Mouse (Mus musculus) heart, postnatal 4 days (tissue): ENCODE measurements at regions not wholly inside any gene's neighbourhood (a gene's known extent, or its start where the extent isn't known, plus 50 kb on each side); places are given as distances from the start of the nearest gene placed in this dataset.
"Not testable (repeated sequence)": the region's sequence is repeated elsewhere in the genome, so short reads cannot be mapped to it uniquely, and the experiment has no call there.

ENCODE experiments used
- DNase-seq: peaks from one replicate; pipeline ENCODE4 v3.0.0; 2021

- DNase-seq: peak; percentile 50
Observed at GRCm38 (mm10) chr17:69563165-69563564, 124.0 kb downstream of the Akain1 start.

GRCm38 (mm10) chr17:69571070-69571669 is 132.0 kb downstream of the Akain1 start:
- DNase-seq: not testable (repeated sequence)

DNA sequence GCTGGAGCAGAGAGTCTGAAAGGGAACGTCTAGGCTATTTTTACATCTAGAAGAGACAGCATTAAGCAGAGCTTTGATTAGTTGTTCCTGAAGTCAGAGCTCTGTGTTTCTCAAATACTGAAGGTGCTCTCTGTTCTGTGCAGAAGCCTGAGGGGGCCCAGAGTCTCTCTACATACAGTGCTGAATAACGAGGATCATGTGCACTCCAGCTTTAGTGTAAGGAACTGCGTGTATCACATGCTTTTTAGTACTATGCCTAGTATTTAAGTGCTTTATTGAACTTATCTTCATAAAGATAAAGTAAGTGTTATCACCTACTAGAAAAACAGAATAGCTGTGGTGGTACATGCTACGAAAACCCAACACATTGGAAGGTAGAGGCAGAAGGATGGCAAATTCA is 151.4 kb downstream of the Akain1 start:
- no peak for DNase-seq

- no peak for DNase-seq
Observed at GRCm38 (mm10) chr17:69597773-69598295, 158.7 kb downstream of the Akain1 start.

- DNase-seq: no peak
Observed at GRCm38 (mm10) chr17:69598461-69598860, 159.3 kb downstream of the Akain1 start.

GRCm38 (mm10) chr17:69603596-69603995 is 164.5 kb downstream of the Akain1 start:
- DNase-seq: no peak

- no peak for DNase-seq
Observed at GRCm38 (mm10) chr17:69604698-69605097, 165.6 kb downstream of the Akain1 start.

DNA sequence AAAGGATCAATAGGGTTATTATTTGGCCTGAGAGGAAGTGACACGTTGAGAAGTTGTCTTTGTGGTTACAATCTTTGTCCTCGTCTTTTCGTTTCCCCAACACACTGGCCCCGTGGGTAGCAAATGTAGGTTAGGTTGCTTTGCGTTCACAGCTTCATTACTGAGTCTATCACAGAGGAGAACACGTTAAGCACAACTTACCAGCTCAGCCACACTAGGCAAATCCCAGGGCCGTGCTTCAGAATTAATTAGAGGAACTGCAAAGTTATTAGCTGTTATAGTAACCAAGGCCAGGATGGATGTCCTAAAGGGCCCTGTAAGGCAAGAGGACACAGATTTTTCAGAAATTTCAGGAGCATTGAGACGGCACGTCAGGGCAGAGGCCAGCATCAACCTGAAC is 166.3 kb downstream of the Akain1 start:
- no peak for DNase-seq

DNA sequence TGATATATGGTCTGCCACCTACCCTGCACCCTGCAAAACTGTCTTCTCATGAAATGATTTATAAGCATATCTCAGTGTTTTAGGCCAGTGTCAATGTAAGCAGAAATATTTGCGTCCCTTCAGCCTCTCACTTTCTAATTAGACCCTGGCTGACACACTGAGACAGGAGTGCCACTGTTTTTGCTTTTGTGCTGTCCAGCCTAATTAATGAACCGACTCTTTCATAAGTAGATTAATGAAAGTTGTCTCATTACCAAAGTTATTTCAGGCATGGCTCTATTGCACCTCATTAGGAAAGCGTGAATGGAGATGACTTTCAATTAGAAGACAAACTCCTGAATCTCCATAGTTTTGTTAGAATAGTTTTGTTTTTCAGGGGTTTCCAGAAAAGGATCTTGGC is 192.3 kb downstream of the Akain1 start:
- DNase-seq: no peak

- not testable (repeated sequence) for DNase-seq
Observed at GRCm38 (mm10) chr17:69650496-69650895, 211.4 kb downstream of the Akain1 start.

DNA sequence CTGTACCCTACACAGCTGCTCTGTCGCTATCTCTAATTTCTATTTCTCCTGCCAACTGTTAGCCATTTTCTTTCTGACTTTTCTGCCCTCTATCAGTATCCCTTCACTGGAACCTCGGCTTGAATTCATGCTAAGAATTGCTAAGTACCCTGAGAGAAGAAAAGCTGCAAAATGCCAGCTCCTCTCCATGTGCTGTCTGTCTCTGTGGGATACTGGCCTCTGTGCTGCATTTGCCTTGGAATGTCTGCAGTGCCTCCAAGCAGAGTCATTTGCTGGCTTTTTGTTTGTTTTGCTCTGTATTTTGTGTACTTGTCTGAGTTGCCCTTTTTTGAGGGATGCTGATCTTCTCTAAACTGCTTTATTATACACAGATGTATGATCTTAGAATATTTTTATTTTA is 215.5 kb downstream of the Akain1 start:
- DNase-seq: no peak

DNA sequence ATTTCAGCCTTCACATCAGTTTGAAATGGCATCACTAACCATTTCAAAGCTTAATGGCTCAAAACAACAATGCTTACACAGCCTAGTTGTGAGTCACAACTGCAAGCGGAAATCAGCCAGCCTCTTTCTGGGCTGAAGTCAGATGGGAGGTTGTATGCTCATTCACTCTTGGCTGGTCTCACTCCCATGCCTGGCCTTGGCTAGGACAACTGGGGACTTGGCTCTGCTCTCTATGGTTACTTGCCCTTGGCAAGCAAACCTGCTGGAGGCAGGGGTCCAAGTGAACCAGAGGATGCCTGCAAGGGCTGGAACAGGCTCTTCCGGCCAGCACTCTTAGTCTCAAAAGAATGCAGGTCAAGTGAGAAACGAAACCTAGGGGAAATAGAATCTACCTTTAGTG is 233.4 kb downstream of the Akain1 start:
- no peak for DNase-seq

GRCm38 (mm10) chr17:69683091-69683490 is 244.0 kb downstream of the Akain1 start:
- no peak for DNase-seq

DNA sequence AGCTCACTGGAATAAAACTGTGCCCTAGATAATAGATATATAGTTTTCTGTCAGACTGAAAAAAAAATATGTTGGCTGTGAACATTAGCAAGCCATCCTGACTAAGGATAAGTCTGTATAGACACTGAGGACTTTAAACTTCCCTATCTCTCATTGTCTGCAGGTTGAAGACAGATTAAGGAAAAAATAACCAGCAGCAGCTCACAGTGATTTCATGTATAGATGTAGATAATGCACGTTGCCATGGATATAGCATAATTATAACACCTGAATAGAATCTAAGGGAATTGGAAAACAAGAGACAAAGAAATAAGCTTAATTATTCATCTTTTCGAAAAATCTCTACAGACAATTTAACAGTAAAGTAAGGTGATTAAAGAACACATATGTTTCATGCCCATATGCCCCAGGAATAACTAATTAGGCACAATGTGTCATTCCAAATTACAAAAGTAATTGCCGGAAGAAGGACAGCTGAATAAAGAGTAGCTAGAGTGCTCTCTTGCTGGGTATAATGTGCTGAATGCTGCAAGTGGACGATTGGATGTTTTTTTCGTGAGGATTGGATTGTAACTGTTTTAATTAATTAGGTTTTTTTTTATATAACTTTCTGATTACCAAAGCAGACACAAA is 246.6 kb downstream of the Akain1 start:
- DNase-seq: no peak

GRCm38 (mm10) chr17:69686383-69686782 is 247.3 kb downstream of the Akain1 start:
- DNase-seq: no peak

- no peak for DNase-seq
Observed at GRCm38 (mm10) chr17:69695341-69695740, 256.2 kb downstream of the Akain1 start.

- DNase-seq: no peak
Observed at GRCm38 (mm10) chr17:69727325-69727724, 241.5 kb upstream of the Dlgap1 start.

DNA sequence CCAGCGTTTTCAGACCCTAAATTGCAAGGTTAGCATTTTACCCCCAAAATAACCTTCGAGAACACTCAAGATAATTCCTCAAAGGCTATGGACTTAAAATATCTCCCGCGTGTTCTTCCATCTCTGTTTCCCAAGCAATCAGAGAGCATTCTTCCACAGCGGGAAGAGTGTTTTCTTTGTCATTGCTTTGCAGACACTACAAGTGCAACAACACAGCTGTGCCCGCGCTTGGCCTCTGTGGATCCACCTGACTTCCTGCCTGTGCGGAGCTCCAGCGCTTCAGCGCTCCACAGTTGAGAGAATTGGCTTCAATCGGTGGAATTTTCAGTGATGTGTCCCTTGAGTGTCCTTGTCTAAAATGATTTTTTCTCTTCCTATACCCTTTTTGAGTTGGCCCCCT is 235.9 kb upstream of the Dlgap1 start:
- no peak for DNase-seq

- no peak for DNase-seq
Observed at GRCm38 (mm10) chr17:69736379-69737096, 232.3 kb upstream of the Dlgap1 start.

GRCm38 (mm10) chr17:69769002-69769421 is 199.9 kb upstream of the Dlgap1 start:
- no peak for DNase-seq

- no peak for DNase-seq
Observed at GRCm38 (mm10) chr17:69770046-69770445, 198.8 kb upstream of the Dlgap1 start.

DNA sequence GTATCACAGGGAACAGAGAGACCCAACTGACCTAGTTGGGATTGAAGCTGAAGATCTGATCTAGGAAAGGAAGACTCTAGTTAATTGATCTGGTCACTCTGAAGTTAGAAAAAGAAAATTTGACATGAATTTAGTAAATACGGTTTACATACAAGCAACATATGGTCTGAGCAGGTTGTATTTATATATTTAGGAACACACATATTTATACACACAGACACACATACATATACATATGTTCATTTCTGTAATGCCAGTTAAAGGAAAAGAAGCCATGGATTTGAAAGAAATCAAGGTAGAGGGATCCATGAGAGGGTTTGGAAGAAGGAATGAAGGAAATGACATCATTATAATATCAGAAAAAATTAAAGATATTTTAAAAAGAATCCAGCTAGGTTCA is 187.7 kb upstream of the Dlgap1 start:
- no peak for DNase-seq

DNA sequence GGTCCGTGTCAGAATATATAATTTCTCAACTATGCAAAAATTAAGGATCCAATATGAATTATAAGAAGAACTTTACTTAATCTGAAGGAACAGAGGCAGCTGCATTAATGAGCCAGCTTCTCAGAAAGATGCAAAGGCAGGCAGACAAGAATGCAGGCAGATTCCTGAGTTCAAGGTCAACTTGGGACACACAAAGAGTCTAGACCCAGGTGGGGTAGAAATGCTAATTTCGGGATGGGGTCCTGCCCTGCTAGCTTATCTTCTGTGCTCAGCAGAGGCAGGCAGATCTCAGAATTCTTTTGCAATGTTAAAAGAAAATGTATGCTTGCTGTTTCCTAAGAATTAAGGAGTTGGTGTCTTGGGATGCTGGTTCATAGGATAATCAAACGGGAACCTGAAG is 181.9 kb upstream of the Dlgap1 start:
- no peak for DNase-seq

- DNase-seq: no peak
Observed at GRCm38 (mm10) chr17:69821473-69821872, 147.4 kb upstream of the Dlgap1 start.
